Mouse (Mus musculus): Measurements from ENCODE around the gene B3gat1.

DNA sequence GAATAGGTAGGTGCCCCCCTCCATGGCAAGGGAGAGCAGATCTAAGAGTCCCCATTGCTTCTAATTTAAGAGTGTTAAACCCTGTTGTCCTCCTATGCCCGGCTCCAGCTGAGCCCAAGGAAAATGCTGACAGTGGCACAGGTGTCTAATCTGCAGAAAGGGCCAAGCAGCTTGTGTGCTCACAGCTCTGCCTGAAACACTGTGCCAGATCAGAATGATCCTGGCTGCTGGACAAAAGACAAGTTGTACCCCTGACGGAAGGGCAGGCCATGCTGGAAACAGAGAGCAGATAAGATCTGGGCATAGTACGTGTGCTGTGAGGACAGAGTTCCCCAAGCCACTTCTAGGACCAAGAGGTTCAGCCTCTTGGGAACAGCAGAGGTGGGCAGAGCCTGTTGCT, 59.3 kb downstream of the B3gat1 start:
- no peak for TF ChIP-seq CTCF (IDR thresholded peaks at IDR 0.05; ENCODE audit: low read depth)
- TF ChIP-seq EP300 (optimal IDR thresholded peaks at IDR 0.05), result no peak
